Mouse (Mus musculus): ENCODE data around the gene Nudcd3. TPM values are rescaled to one million over a fixed set of nuclear protein-coding genes. Genes with fewer than 3 reads are reported as not detected.

Gene Nudcd3
- total RNA-seq, 4 experiments from 2014 or later: 70.9 to 77.9 (median 76.1) TPM

GRCm38 (mm10) chr11:6063501-6064214 lies 136.6 kb downstream of the Nudcd3 start:
- no peak for DNase-seq (ENCODE audit: low spot score in 2 of 2)

- DNase-seq (ENCODE audit: low spot score in 2 of 2): no peak
Observed at GRCm38 (mm10) chr11:6063065-6063464, 137.2 kb downstream of the Nudcd3 start.

- DNase-seq (ENCODE audit: low spot score in 2 of 2): no peak
Observed at GRCm38 (mm10) chr11:6062329-6062728, 137.9 kb downstream of the Nudcd3 start.

GRCm38 (mm10) chr11:6061891-6062290 lies 138.3 kb downstream of the Nudcd3 start:
- DNase-seq (ENCODE audit: low spot score in 2 of 2): no peak

- no peak for DNase-seq (ENCODE audit: low spot score in 2 of 2)
Observed at GRCm38 (mm10) chr11:6059162-6059561, 141.1 kb downstream of the Nudcd3 start.

Other genes starting within 250 kb of the Nudcd3 start
- gene Ykt6, start 244.7 kb downstream of the Nudcd3 start, total RNA-seq (2022): 10 to 100 TPM; 40.4 to 47.2 (median 42.3) TPM
- gene Camk2b, start 134.1 kb downstream of the Nudcd3 start, total RNA-seq (2022): 100 to 1,000 TPM; 146 to 169 (median 160) TPM
- not detected for gene A730071L15Rik, start 386 bp downstream of the Nudcd3 start, total RNA-seq (2022)
- under 1 TPM in 3 of 4 experiments, not detected in 1; 0.07 to 0.32 (median 0.12) TPM for gene Npc1l1, start 29.7 kb upstream of the Nudcd3 start, total RNA-seq (2022)
- 10 to 100 TPM; 20.6 to 26.3 (median 21.5) TPM for gene Ddx56, start 67.4 kb upstream of the Nudcd3 start, total RNA-seq (2022)
- gene Tmed4, start 74.5 kb upstream of the Nudcd3 start, total RNA-seq (2022): 10 to 100 TPM; 64.3 to 69.4 (median 66.1) TPM
- gene Ogdh, start 91.2 kb upstream of the Nudcd3 start, total RNA-seq (2022): 100 to 1,000 TPM; 653 to 755 (median 701) TPM
- 10 to 100 TPM; 50.7 to 65.8 (median 53.6) TPM for gene Zmiz2, start 188.7 kb upstream of the Nudcd3 start, total RNA-seq (2022)
- 100 to 1,000 TPM; 189 to 256 (median 213) TPM for gene Ppia, start 215.0 kb upstream of the Nudcd3 start, total RNA-seq (2022)
- gene H2afv, start 244.0 kb upstream of the Nudcd3 start, total RNA-seq (2022): 10 to 100 TPM; 47.7 to 58.3 (median 56.0) TPM